Mouse (Mus musculus) left cerebral cortex, postnatal 4 days (tissue): ENCODE data around the gene Zfp93. TPM values are rescaled to one million over a fixed set of nuclear protein-coding genes. Genes with fewer than 3 reads are reported as not detected.

Experiments
- DNase-seq: peaks from one replicate; pipeline ENCODE4 v3.0.0-alpha.2; 2022
- intact Hi-C: fragments of 180-260 bp; cut with DNase I; formaldehyde crosslinking; loops from one replicate; pipeline ENCODE4 v1.15.1; 2025
- total RNA-seq, 2 experiments: library from RNA; stranded (reverse); gene quantifications; 2 replicates each; pipeline ENCODE4 v1.2.3; 2021

Gene Zfp93
- total RNA-seq, 2 experiments from 2014 or later: 8.3 TPM

DNA sequence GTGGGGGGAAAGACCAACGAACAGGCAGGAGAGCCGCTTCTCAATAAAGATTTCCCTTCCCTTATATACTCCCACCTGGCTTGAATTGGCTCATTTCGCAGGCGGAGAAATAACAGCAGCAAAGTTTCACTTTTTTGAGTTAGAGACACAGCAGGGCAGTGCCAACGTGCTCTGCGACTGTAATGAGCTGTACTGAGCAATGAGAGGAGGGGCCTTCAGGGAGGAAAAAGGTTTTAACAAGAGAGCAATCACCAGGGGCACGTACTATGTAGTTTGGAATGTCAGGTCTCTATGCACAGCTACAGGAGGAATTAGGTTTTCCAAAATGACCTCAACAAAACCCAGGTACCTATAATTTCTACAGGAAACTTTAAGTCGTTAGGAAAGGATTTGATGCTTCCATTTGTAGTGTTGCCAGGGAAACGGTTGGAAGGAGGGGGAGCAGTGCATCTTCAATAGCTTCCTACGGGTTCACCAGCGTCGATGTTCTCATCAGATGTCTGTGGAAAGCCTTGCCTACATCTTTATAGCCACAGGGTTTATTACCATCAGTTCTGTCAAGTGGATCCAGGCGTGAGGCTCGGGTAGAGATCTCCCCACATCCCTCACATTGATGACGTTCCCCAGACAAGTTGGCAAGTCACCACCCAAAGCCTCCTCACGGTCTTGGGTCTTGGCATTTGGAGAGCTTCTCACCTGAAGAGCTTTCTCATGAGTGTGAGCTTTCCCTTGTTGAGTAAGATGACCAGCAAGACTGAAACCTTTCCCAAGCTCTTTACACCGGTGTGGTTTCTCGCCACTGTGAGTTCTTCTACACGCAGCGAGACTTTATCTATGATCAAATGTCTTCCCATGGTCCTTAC is 56.3 kb downstream of the Zfp93 start:
- intact Hi-C loops: no loop called here

More for the DNA sequence above, 56.3 kb downstream of the Zfp93 start:
- peak; percentile 3 for DNase-seq

Other genes starting within 250 kb of the Zfp93 start
- gene Vmn1r183, start 217.2 kb upstream of the Zfp93 start, total RNA-seq: not detected
- gene Zfp180, start 188.5 kb upstream of the Zfp93 start, total RNA-seq: 10 to 100 TPM; 32.1 to 33.3 TPM
- 1 to 10 TPM; 6.6 to 8.1 TPM for gene Zfp112, start 158.1 kb upstream of the Zfp93 start, total RNA-seq
- 10 to 100 TPM; 20.4 to 20.7 TPM for gene Zfp235, start 136.3 kb upstream of the Zfp93 start, total RNA-seq
- gene Zfp114, start 95.4 kb upstream of the Zfp93 start, total RNA-seq: 1 to 10 TPM; 5.2 to 6.2 TPM
- gene Zfp111, start 59.0 kb upstream of the Zfp93 start, total RNA-seq: 10 to 100 TPM; 10.1 to 12.0 TPM
- 1 to 10 TPM; 6.1 to 6.3 TPM for gene Zfp109, start 32.9 kb upstream of the Zfp93 start, total RNA-seq
- 1 to 10 TPM; 6.4 to 7.3 TPM for gene Zfp108, start 15.6 kb upstream of the Zfp93 start, total RNA-seq
- 10 to 100 TPM; 26.4 to 28.8 TPM for gene Zfp61, start 30.8 kb downstream of the Zfp93 start, total RNA-seq
- 10 to 100 TPM; 12.3 to 13.4 TPM for gene Zfp94, start 46.2 kb downstream of the Zfp93 start, total RNA-seq
- gene Tescl, start 63.5 kb downstream of the Zfp93 start, total RNA-seq: under 1 TPM in 1 of 2 experiments, not detected in 1; 0.46 TPM
- gene Lypd5, start 78.8 kb downstream of the Zfp93 start, total RNA-seq: not detected
- gene Kcnn4, start 99.8 kb downstream of the Zfp93 start, total RNA-seq: under 1 TPM; 0.34 to 0.48 TPM
- gene Smg9, start 129.2 kb downstream of the Zfp93 start, total RNA-seq: 10 to 100 TPM; 42.0 to 43.2 TPM
- not detected for gene Irgc1, start 181.9 kb downstream of the Zfp93 start, total RNA-seq
- gene Plaur, start 192.1 kb downstream of the Zfp93 start, total RNA-seq: 1 to 10 TPM; 1.0 to 1.2 TPM
- gene Cadm4, start 211.6 kb downstream of the Zfp93 start, total RNA-seq: 100 to 1,000 TPM; 332 to 353 TPM
- 100 to 1,000 TPM; 105 to 108 TPM for gene Zfp428, start 236.6 kb downstream of the Zfp93 start, total RNA-seq
- gene AC161166.1, start 242.0 kb downstream of the Zfp93 start, total RNA-seq: not detected